Mouse (Mus musculus): Measurements from ENCODE around the gene Nucb1. TPM values are rescaled to one million over a fixed set of nuclear protein-coding genes. Genes with fewer than 3 reads are reported as not detected.

The Nucb1 gene
- polyA plus RNA-seq, 1 experiment from 2014 or later: 266 TPM

- whole genome bisulfite sequencing: 95% methylated on average over 6 of the region's 6 CpGs
- Histone ChIP-seq H3K27ac (ENCODE audit: low read length) (no peak overlapping the region), H3K27me3 (ENCODE audit: control insufficient read depth, insufficient read depth, low read depth, low read length) (no peaks in the 10 kb centered on the region), H3K9me3 (ENCODE audit: control insufficient read depth, low read length) (no peaks in the 10 kb centered on the region), H3K4me2 (ENCODE audit: low read depth, low read length) (no peak overlapping the region), H3K4me1 (replicated peaks; ENCODE audit: control insufficient read depth, insufficient read depth, low read length) (no peaks in the 10 kb centered on the region), H3K36me3 (ENCODE audit: control insufficient read depth, insufficient read depth, low read length) (peaks cover 47% of the 10 kb centered on the region), H3K4me3 (ENCODE audit: low read length) (no peak overlapping the region), H3K9ac (ENCODE audit: low read length) (no peak overlapping the region)
- ATAC-seq (ENCODE audit: low read depth): no peak
These were observed 11.8 kb downstream of the Nucb1 start for GRCm38 (mm10) chr7:45498427-45498826.

- Histone ChIP-seq H3K4me1 (replicated peaks; ENCODE audit: control insufficient read depth, insufficient read depth, low read length) (0 out of 2 replicates have a peak, but pooled peaks cover 2% of the 10 kb centered on the region), H3K36me3 (ENCODE audit: control insufficient read depth, insufficient read depth, low read length) (peaks cover 33% of the 10 kb centered on the region), H3K9ac (ENCODE audit: low read length) (no peak overlapping the region), H3K27me3 (ENCODE audit: control insufficient read depth, insufficient read depth, low read depth, low read length) (no peaks in the 10 kb centered on the region), H3K9me3 (ENCODE audit: control insufficient read depth, low read length) (no peaks in the 10 kb centered on the region), H3K4me3 (ENCODE audit: low read length) (no peak overlapping the region), H3K27ac (ENCODE audit: low read length) (no peak overlapping the region), H3K4me2 (ENCODE audit: low read depth, low read length) (no peak overlapping the region)
- no peak for ATAC-seq (ENCODE audit: low read depth)
- 87% methylated on average over 9 of the region's 9 CpGs for WGBS
These were observed 15.7 kb downstream of the Nucb1 start for GRCm38 (mm10) chr7:45494548-45494947.

GRCm38 (mm10) chr7:45492951-45493350 lies 17.3 kb downstream of the Nucb1 start:
- no peak overlapping the region for H3K4me3 ChIP-seq (ENCODE audit: low read length)
- H3K27me3 ChIP-seq (ENCODE audit: control insufficient read depth, insufficient read depth, low read depth, low read length): no peaks in the 10 kb centered on the region
- H3K27ac ChIP-seq (ENCODE audit: low read length): no peak overlapping the region
- 83% methylated on average over 5 of the region's 5 CpGs for WGBS
- H3K9ac ChIP-seq (ENCODE audit: low read length): no peak overlapping the region
- no peak overlapping the region for H3K4me2 ChIP-seq (ENCODE audit: low read depth, low read length)
- peaks cover 27% of the 10 kb centered on the region for H3K36me3 ChIP-seq (ENCODE audit: control insufficient read depth, insufficient read depth, low read length)
- no peak for ATAC-seq (ENCODE audit: low read depth)
- no peaks in the 10 kb centered on the region for H3K9me3 ChIP-seq (ENCODE audit: control insufficient read depth, low read length)
- 0 out of 2 replicates have a peak, but pooled peaks cover 2% of the 10 kb centered on the region for H3K4me1 ChIP-seq (replicated peaks; ENCODE audit: control insufficient read depth, insufficient read depth, low read length)

GRCm38 (mm10) chr7:45492225-45492844 lies 17.9 kb downstream of the Nucb1 start:
- no peak overlapping the region for H3K9ac ChIP-seq (ENCODE audit: low read length)
- WGBS: 98% methylated on average over 8 of the region's 8 CpGs
- H3K4me1 ChIP-seq (replicated peaks; ENCODE audit: control insufficient read depth, insufficient read depth, low read length): 0 out of 2 replicates have a peak, but pooled peaks cover 2% of the 10 kb centered on the region
- H3K27me3 ChIP-seq (ENCODE audit: control insufficient read depth, insufficient read depth, low read depth, low read length): no peaks in the 10 kb centered on the region
- no peaks in the 10 kb centered on the region for H3K9me3 ChIP-seq (ENCODE audit: control insufficient read depth, low read length)
- no peak overlapping the region for H3K27ac ChIP-seq (ENCODE audit: low read length)
- H3K4me2 ChIP-seq (ENCODE audit: low read depth, low read length): no peak overlapping the region
- peaks cover 25% of the 10 kb centered on the region for H3K36me3 ChIP-seq (ENCODE audit: control insufficient read depth, insufficient read depth, low read length)
- no peak for ATAC-seq (ENCODE audit: low read depth)
- no peak overlapping the region for H3K4me3 ChIP-seq (ENCODE audit: low read length)

- Histone ChIP-seq H3K27me3 (ENCODE audit: control insufficient read depth, insufficient read depth, low read depth, low read length) (no peaks in the 10 kb centered on the region), H3K4me2 (ENCODE audit: low read depth, low read length) (peak overlapping the region; percentile 23), H3K4me3 (ENCODE audit: low read length) (no peak overlapping the region), H3K36me3 (ENCODE audit: control insufficient read depth, insufficient read depth, low read length) (peaks cover 20% of the 10 kb centered on the region), H3K9ac (ENCODE audit: low read length) (no peak overlapping the region), H3K27ac (ENCODE audit: low read length) (no peak overlapping the region), H3K9me3 (ENCODE audit: control insufficient read depth, low read length) (no peaks in the 10 kb centered on the region), H3K4me1 (replicated peaks; ENCODE audit: control insufficient read depth, insufficient read depth, low read length) (0 out of 2 replicates have a peak, but pooled peaks cover 2% of the 10 kb centered on the region)
- ATAC-seq (ENCODE audit: low read depth): peak; percentile 36; the same call in 1 of the 2 replicates
- 15% methylated on average over 3 of the region's 3 CpGs for WGBS
These were observed 18.9 kb downstream of the Nucb1 start for GRCm38 (mm10) chr7:45491264-45491663.

- Histone ChIP-seq H3K4me2 (ENCODE audit: low read depth, low read length) (no peak overlapping the region), H3K36me3 (ENCODE audit: control insufficient read depth, insufficient read depth, low read length) (peaks cover 20% of the 10 kb centered on the region), H3K4me3 (ENCODE audit: low read length) (no peak overlapping the region), H3K9ac (ENCODE audit: low read length) (no peak overlapping the region), H3K27ac (ENCODE audit: low read length) (no peak overlapping the region), H3K9me3 (ENCODE audit: control insufficient read depth, low read length) (no peaks in the 10 kb centered on the region), H3K27me3 (ENCODE audit: control insufficient read depth, insufficient read depth, low read depth, low read length) (no peaks in the 10 kb centered on the region), H3K4me1 (replicated peaks; ENCODE audit: control insufficient read depth, insufficient read depth, low read length) (0 out of 2 replicates have a peak, but pooled peaks cover 2% of the 10 kb centered on the region)
- 41% methylated on average over 9 of the region's 9 CpGs for WGBS
- ATAC-seq (ENCODE audit: low read depth): no peak
These were observed 19.4 kb downstream of the Nucb1 start for GRCm38 (mm10) chr7:45490822-45491221.

GRCm38 (mm10) chr7:45489578-45489977 lies 20.6 kb downstream of the Nucb1 start:
- 70% methylated on average over 7 of the region's 7 CpGs for WGBS
- no peak overlapping the region for H3K4me3 ChIP-seq (ENCODE audit: low read length)
- H3K9ac ChIP-seq (ENCODE audit: low read length): no peak overlapping the region
- no peak overlapping the region for H3K4me2 ChIP-seq (ENCODE audit: low read depth, low read length)
- 0 out of 2 replicates have a peak, but pooled peaks cover 2% of the 10 kb centered on the region for H3K4me1 ChIP-seq (replicated peaks; ENCODE audit: control insufficient read depth, insufficient read depth, low read length)
- H3K36me3 ChIP-seq (ENCODE audit: control insufficient read depth, insufficient read depth, low read length): peaks cover 16% of the 10 kb centered on the region
- no peaks in the 10 kb centered on the region for H3K27me3 ChIP-seq (ENCODE audit: control insufficient read depth, insufficient read depth, low read depth, low read length)
- H3K9me3 ChIP-seq (ENCODE audit: control insufficient read depth, low read length): no peaks in the 10 kb centered on the region
- ATAC-seq (ENCODE audit: low read depth): no peak
- no peak overlapping the region for H3K27ac ChIP-seq (ENCODE audit: low read length)

GRCm38 (mm10) chr7:45488293-45489204 lies 21.7 kb downstream of the Nucb1 start, which contains the start of gene Dhdh:
Dhdh (minus strand) TSS chr7:45488805.
- peak within 1 kb of the TSS; percentile 72 for H3K4me2 ChIP-seq (ENCODE audit: low read depth, low read length)
- ATAC-seq (ENCODE audit: low read depth): peak; percentile 73
- no peaks in the 10 kb centered on the region for H3K27me3 ChIP-seq (ENCODE audit: control insufficient read depth, insufficient read depth, low read depth, low read length)
- peak within 1 kb of the TSS; percentile 57 for H3K4me3 ChIP-seq (ENCODE audit: low read length)
- 0 out of 2 replicates have a peak, but pooled peaks cover 2% of the 10 kb centered on the region for H3K4me1 ChIP-seq (replicated peaks; ENCODE audit: control insufficient read depth, insufficient read depth, low read length)
- H3K9ac ChIP-seq (ENCODE audit: low read length): peak within 1 kb of the TSS; percentile 72
- H3K27ac ChIP-seq (ENCODE audit: low read length): peak within 1 kb of the TSS; percentile 61
- peaks cover 8% of the 10 kb centered on the region for H3K36me3 ChIP-seq (ENCODE audit: control insufficient read depth, insufficient read depth, low read length)
- WGBS: 12% methylated on average over 38 of the region's 38 CpGs
- H3K9me3 ChIP-seq (ENCODE audit: control insufficient read depth, low read length): no peaks in the 10 kb centered on the region

GRCm38 (mm10) chr7:45487861-45488292 lies 22.3 kb downstream of the Nucb1 start:
- peaks cover 4% of the 10 kb centered on the region for H3K36me3 ChIP-seq (ENCODE audit: control insufficient read depth, insufficient read depth, low read length)
- 0 out of 2 replicates have a peak, but pooled peaks cover 2% of the 10 kb centered on the region for H3K4me1 ChIP-seq (replicated peaks; ENCODE audit: control insufficient read depth, insufficient read depth, low read length)
- peak overlapping the region; percentile 61; the same call in 1 of the 2 replicates for H3K27ac ChIP-seq (ENCODE audit: low read length)
- peak overlapping the region; percentile 57 for H3K4me3 ChIP-seq (ENCODE audit: low read length)
- ATAC-seq (ENCODE audit: low read depth): peak; percentile 12; the same call in 1 of the 2 replicates
- peak overlapping the region; percentile 72 for H3K4me2 ChIP-seq (ENCODE audit: low read depth, low read length)
- peak overlapping the region; percentile 72 for H3K9ac ChIP-seq (ENCODE audit: low read length)
- 48% methylated on average over 11 of the region's 11 CpGs for WGBS
- no peaks in the 10 kb centered on the region for H3K27me3 ChIP-seq (ENCODE audit: control insufficient read depth, insufficient read depth, low read depth, low read length)
- H3K9me3 ChIP-seq (ENCODE audit: control insufficient read depth, low read length): no peaks in the 10 kb centered on the region

Data from lung, embryonic 16.5 days (tissue).